Mouse (Mus musculus) neural tube, embryonic 14.5 days (tissue): ENCODE results near the gene A3galt2. TPM values are rescaled to one million over a fixed set of nuclear protein-coding genes. Genes with fewer than 3 reads are reported as not detected.

Experiments used
- ATAC-seq: fragments of 200-750 bp; cut with Nextera tagmentation; 2 replicates; pipeline ENCODE4 v1.8.0; 2017; ENCODE audit warnings: low read depth, mild to moderate bottlenecking, moderate TSS enrichment, moderate library complexity
- H3K27ac ChIP-seq: fragments of 300-500 bp; sonication (generic); 2 replicates; pipeline ENCODE4 v1.5.1; 2014; ENCODE audit warnings: low read depth, mild to moderate bottlenecking, control low read depth, low read length, moderate library complexity, mixed read lengths
- H3K27me3 ChIP-seq: fragments of 300-500 bp; sonication (generic); 2 replicates; pipeline ENCODE4 v1.6.1; 2014; ENCODE audit warnings: low read length; ENCODE audit not compliant: control insufficient read depth, insufficient read depth
- H3K36me3 ChIP-seq: fragments of 300-500 bp; sonication (generic); 2 replicates; pipeline ENCODE4 v1.6.1; 2014; ENCODE audit warnings: low read length, mixed read lengths; ENCODE audit not compliant: control insufficient read depth, insufficient read depth
- H3K4me1 ChIP-seq: fragments of 300-500 bp; sonication (generic); 2 replicates; pipeline ENCODE4 v1.6.1; 2014; ENCODE audit warnings: low read length; ENCODE audit not compliant: control insufficient read depth, insufficient read depth
- H3K4me2 ChIP-seq: fragments of 300-500 bp; sonication (generic); 2 replicates; pipeline ENCODE4 v1.6.1; 2014; ENCODE audit warnings: mild to moderate bottlenecking, low read depth, low read length, control low read depth
- H3K4me3 ChIP-seq: fragments of 300-500 bp; sonication (generic); 2 replicates; pipeline ENCODE4 v1.5.1; 2014; ENCODE audit warnings: low read depth, low read length, control low read depth, mixed read lengths
- H3K9ac ChIP-seq: fragments of 300-500 bp; sonication (generic); replicated peaks from 2 replicates; pipeline ENCODE4 v1.6.1; 2014; ENCODE audit warnings: low read depth, mild to moderate bottlenecking, control low read depth, low read length, mixed read lengths
- H3K9me3 ChIP-seq: fragments of 300-500 bp; sonication (generic); 2 replicates; pipeline ENCODE4 v1.6.1; 2016; ENCODE audit warnings: low read length; ENCODE audit not compliant: control insufficient read depth
- WGBS: fragments of 180-500 bp; shearing (Covaris S2); extraction: QIAGEN DNeasy Blood & Tissue Kit; methylation state at CpG from one replicate; pipeline ENCODE4 v1.1.7; 2014; 5-methylcytosine and 5-hydroxymethylcytosine counted together
- polyA plus RNA-seq: library from polyadenylated mRNA; unstranded; fragments of >200 nt; fragmentation: Nextera tagmentation; extraction: Ambion mirVana; gene quantifications from 2 replicates; pipeline ENCODE4 v1.2.1, GENCODE M21; 2014

Gene A3galt2
- polyA plus RNA-seq, result 0.45 and 0.51 TPM in 2 replicates

- Histone ChIP-seq H3K4me1 (no peaks in the 10 kb centered on the region), H3K27me3 (no peaks in the 10 kb centered on the region), H3K36me3 (peaks cover 36% of the 10 kb centered on the region), H3K9ac (no peak within 1 kb of the TSS), H3K4me2 (no peak within 1 kb of the TSS), H3K4me3 (no peak within 1 kb of the TSS), H3K9me3 (no peaks in the 10 kb centered on the region), H3K27ac (0 out of 2 replicates have a peak within 1 kb of the TSS, but pooled peaks have one; percentile 34)
- ATAC-seq, result no peak
- WGBS, result 87% methylated on average over 3 of the region's 3 CpGs
Observed at GRCm38 (mm10) chr4:128755064-128755463, at the start of gene A3galt2. Gene A3galt2, plus strand, starts transcription at chr4:128755364.

DNA sequence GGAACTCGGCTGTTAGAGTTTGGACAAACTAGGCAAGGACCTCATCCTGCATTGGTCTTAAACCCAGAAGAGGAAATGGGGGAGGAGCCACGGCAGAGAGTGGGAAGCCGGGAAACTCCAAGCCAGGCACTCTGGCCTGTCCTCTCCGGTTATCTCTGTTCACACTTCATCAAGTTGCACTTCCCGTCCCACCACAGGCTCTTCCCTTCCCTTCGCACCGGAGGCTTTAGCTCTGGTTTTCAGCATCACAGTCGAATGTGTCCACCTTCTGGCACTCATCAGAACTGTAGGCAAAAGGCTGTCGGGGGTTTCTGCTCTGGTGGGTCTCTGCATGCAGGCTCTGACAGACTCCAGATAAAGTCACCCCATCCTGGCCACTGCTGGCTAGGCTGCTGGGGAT, 48.5 kb upstream of the A3galt2 start:
- Histone ChIP-seq H3K36me3 (peaks cover 14% of the 10 kb centered on the region), H3K9me3 (no peaks in the 10 kb centered on the region), H3K4me1 (peaks cover 9% of the 10 kb centered on the region), H3K9ac (no peak overlapping the region), H3K4me2 (no peak overlapping the region), H3K27ac (no peak overlapping the region), H3K27me3 (no peaks in the 10 kb centered on the region), H3K4me3 (no peak overlapping the region)
- WGBS, result 36% methylated on average over 9 of the region's 9 CpGs
- ATAC-seq, result no peak

GRCm38 (mm10) chr4:128707384-128707783, 47.8 kb upstream of the A3galt2 start:
- 75% methylated on average over 4 of the region's 4 CpGs for WGBS
- H3K36me3 ChIP-seq, result peaks cover 14% of the 10 kb centered on the region
- H3K4me1 ChIP-seq, result peaks cover 11% of the 10 kb centered on the region
- no peak overlapping the region for H3K4me2 ChIP-seq
- H3K9me3 ChIP-seq, result no peaks in the 10 kb centered on the region
- H3K27ac ChIP-seq, result no peak overlapping the region
- no peaks in the 10 kb centered on the region for H3K27me3 ChIP-seq
- ATAC-seq, result no peak
- no peak overlapping the region for H3K4me3 ChIP-seq
- H3K9ac ChIP-seq, result no peak overlapping the region

DNA sequence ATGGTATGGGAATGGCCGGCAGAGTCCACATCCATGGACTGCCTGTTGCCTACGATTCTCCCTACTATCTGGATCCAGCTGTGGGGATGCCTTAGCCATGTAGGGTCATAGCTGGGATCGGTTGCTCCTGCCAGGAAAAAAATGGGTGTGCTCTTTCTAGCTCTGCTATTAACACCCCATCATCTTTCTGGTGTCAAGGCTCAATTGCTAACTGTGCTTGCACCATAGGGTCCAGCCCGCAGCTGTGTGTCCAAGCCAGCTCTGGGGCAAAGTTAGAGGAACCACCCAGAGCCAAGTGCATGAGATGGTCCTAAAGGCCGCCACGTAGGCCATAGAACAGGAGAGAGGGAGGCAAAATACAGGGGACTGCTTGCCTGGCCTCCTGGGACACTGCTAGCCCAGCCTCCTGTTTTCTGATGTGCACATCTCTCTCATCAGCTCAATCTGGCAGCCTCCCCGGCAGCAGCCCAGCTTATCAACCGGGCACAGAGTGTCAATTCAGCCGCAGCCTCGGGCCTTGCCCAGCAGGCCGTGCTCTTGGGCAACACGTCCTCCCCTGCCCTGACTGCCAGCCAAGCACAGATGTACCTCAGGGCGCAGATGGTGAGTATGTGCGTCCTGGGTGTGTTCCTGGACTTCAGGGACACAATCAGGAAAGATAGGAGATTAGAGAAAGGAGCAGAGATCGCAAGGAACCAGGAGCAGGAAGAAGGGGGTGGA, 45.9 kb upstream of the A3galt2 start:
- WGBS, result 71% methylated on average over 15 of the region's 15 CpGs
- Histone ChIP-seq H3K27ac (no peak overlapping the region), H3K4me2 (no peak overlapping the region), H3K36me3 (peaks cover 20% of the 10 kb centered on the region), H3K9me3 (no peaks in the 10 kb centered on the region), H3K27me3 (no peaks in the 10 kb centered on the region), H3K9ac (no peak overlapping the region), H3K4me3 (no peak overlapping the region), H3K4me1 (peaks cover 11% of the 10 kb centered on the region)
- no peak for ATAC-seq

DNA sequence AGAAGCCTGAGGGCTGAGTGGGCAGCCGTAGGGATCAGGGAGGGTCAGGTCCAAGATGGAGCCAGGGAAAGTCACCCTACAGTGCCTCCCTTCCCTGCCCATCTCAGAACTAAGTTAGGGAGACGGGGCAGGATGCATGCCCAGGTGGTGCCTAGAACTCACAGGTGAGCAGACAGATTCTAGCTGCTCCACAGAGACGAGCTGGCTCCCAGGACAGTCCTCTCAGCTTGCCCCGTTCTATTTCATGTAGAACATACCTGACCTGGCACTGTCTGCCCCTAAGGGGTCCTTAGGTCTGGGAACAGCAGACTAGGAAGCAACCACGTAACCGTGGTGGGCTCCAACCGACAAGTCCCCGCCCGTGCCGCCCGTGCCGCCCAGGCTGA, 45.4 kb upstream of the A3galt2 start:
- H3K4me2 ChIP-seq, result no peak overlapping the region
- no peak overlapping the region for H3K4me3 ChIP-seq
- H3K27me3 ChIP-seq, result no peaks in the 10 kb centered on the region
- H3K9ac ChIP-seq, result no peak overlapping the region
- ATAC-seq, result no peak
- 88% methylated on average over 12 of the region's 12 CpGs for WGBS
- H3K36me3 ChIP-seq, result peaks cover 20% of the 10 kb centered on the region
- H3K9me3 ChIP-seq, result no peaks in the 10 kb centered on the region
- no peak overlapping the region for H3K27ac ChIP-seq
- peaks cover 14% of the 10 kb centered on the region for H3K4me1 ChIP-seq

- Histone ChIP-seq H3K9me3 (no peaks in the 10 kb centered on the region), H3K27ac (no peak overlapping the region), H3K4me3 (no peak overlapping the region), H3K36me3 (peaks cover 20% of the 10 kb centered on the region), H3K4me1 (peaks cover 19% of the 10 kb centered on the region), H3K27me3 (no peaks in the 10 kb centered on the region), H3K9ac (no peak overlapping the region), H3K4me2 (no peak overlapping the region)
- WGBS, result 73% methylated on average over 6 of the region's 6 CpGs
- no peak for ATAC-seq
Observed at GRCm38 (mm10) chr4:128710286-128710685, 44.9 kb upstream of the A3galt2 start.

DNA sequence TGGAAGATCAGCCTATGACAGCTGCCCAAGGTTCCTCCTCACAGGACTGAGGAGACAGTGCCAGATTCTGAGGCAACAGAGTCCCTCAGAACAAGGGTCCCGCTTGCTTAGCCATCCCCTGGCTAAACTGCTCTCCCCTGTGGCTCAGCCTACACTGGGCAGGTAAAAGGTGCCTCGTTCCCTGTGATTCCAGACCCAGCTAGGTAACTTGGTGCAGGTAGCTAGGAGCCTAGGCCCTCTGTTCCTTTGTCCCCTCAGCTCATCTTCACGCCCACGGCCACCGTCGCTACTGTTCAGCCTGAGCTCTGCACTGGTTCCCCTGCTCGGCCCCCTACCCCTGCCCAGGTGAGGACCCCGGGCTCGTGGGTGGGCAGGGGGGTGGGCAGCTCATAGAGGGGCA, 44.4 kb upstream of the A3galt2 start:
- peaks cover 24% of the 10 kb centered on the region for H3K4me1 ChIP-seq
- no peaks in the 10 kb centered on the region for H3K27me3 ChIP-seq
- H3K9ac ChIP-seq, result no peak overlapping the region
- no peak overlapping the region for H3K4me2 ChIP-seq
- H3K36me3 ChIP-seq, result peaks cover 17% of the 10 kb centered on the region
- ATAC-seq, result no peak
- no peaks in the 10 kb centered on the region for H3K9me3 ChIP-seq
- WGBS, result 84% methylated on average over 9 of the region's 9 CpGs
- H3K27ac ChIP-seq, result peak overlapping the region; percentile 44; the same call in 1 of the 2 replicates
- H3K4me3 ChIP-seq, result no peak overlapping the region

GRCm38 (mm10) chr4:128711455-128712135, 43.6 kb upstream of the A3galt2 start:
- Histone ChIP-seq H3K4me1 (peaks cover 32% of the 10 kb centered on the region), H3K4me3 (no peak overlapping the region), H3K9ac (0 out of 2 replicates have a peak overlapping the region, but pooled peaks have one; percentile 8), H3K27me3 (no peaks in the 10 kb centered on the region), H3K9me3 (no peaks in the 10 kb centered on the region), H3K36me3 (peaks cover 15% of the 10 kb centered on the region), H3K27ac (peak overlapping the region; percentile 28; the same call in 1 of the 2 replicates), H3K4me2 (peak overlapping the region; percentile 14; the same call in 1 of the 2 replicates)
- WGBS, result 11% methylated on average over 24 of the region's 24 CpGs
- peak; percentile 71; the same call in 1 of the 2 replicates for ATAC-seq

DNA sequence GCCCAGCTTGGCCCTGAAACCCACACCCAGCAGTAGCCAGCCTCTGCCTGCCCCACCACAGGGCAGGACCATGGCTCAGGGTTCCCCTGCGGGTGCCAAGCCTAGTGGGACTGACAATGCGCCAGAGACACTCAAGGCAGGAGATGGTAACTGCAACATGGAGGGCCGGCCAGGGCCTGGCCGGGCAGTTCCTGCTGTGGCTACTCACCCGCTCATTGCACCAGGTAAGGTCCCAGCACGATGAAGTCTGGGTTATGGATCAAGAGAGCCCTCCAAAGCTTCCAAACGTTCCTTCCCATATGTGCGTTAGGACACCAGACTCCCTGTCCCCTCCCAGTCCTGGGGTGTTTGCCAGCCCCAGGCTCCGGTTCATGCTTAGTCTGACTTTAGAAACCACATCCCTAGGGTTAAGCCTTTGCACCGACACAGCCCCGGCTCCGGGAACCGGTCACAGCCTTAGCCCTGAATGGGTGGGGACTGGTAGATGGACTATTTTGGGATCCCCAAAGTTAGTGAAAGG, 43.0 kb upstream of the A3galt2 start:
- ATAC-seq, result no peak
- Histone ChIP-seq H3K9me3 (no peaks in the 10 kb centered on the region), H3K27ac (peak overlapping the region; percentile 28; the same call in 1 of the 2 replicates), H3K27me3 (no peaks in the 10 kb centered on the region), H3K4me3 (no peak overlapping the region), H3K9ac (0 out of 2 replicates have a peak overlapping the region, but pooled peaks have one; percentile 8), H3K36me3 (peaks cover 15% of the 10 kb centered on the region), H3K4me1 (peaks cover 35% of the 10 kb centered on the region), H3K4me2 (no peak overlapping the region)
- 65% methylated on average over 13 of the region's 13 CpGs for WGBS
